Mouse (Mus musculus): ENCODE results near the gene Alk. TPM values are rescaled to one million over a fixed set of nuclear protein-coding genes. Genes with fewer than 3 reads are reported as not detected.

The Alk gene
- polyA plus RNA-seq, 1 experiment from 2014 or later: 0.17 TPM

- H3K27me3 ChIP-seq (replicated peaks; ENCODE audit: control insufficient read depth, insufficient read depth, low read length): no peaks in the 10 kb centered on the region
- H3K27ac ChIP-seq (ENCODE audit: low read depth, low read length): no peak overlapping the region
- H3K36me3 ChIP-seq (ENCODE audit: control insufficient read depth, insufficient read depth): no peaks in the 10 kb centered on the region
- 67% methylated on average over 2 of the region's 2 CpGs for WGBS
- no peak overlapping the region for H3K4me3 ChIP-seq (ENCODE audit: low read depth, low read length)
- no peak overlapping the region for H3K9ac ChIP-seq (ENCODE audit: low read depth, low read length)
- H3K9me3 ChIP-seq (ENCODE audit: control insufficient read depth): no peaks in the 10 kb centered on the region
- H3K4me2 ChIP-seq (replicated peaks; ENCODE audit: low read depth): no peak overlapping the region
- TF ChIP-seq CTCF (IDR thresholded peaks at IDR 0.05; ENCODE audit: low read depth): no peak
- no peak for ATAC-seq
- H3K4me1 ChIP-seq (replicated peaks; ENCODE audit: control insufficient read depth, insufficient read depth, low read length): no peaks in the 10 kb centered on the region
These were observed 523.0 kb downstream of the Alk start for GRCm38 (mm10) chr17:72081396-72081795.

DNA sequence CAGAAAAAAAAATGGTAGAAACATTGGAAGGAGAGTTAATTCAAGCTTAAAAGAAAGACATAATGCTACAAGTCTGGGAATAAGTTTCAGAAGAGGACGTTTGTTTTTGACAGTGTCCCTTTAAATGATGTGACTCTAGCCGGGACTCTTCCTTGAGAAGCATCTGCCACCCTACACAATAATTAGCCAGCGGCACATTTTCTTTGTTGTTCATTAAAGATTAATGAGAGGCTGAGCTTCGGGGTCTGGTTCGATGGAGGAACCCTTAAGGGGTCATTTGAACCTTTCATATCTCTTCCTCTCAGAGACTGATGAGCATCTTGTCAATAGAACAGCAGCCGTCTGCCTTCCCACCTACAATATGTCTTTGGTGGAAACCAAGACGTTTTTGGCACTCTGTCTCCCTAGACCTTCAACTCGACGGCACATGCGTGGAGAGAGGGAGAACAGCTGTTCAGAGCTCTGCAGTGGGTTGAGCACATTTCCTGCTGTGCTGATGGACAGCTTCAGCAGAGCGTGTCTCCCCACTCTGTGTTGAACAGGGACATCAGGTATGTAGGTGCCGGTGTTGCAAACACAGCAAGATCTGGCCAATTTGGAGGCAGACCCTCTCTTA, 528.0 kb downstream of the Alk start:
- H3K27me3 ChIP-seq (replicated peaks; ENCODE audit: control insufficient read depth, insufficient read depth, low read length): no peaks in the 10 kb centered on the region
- TF ChIP-seq CTCF (IDR thresholded peaks at IDR 0.05; ENCODE audit: low read depth): no peak
- no peaks in the 10 kb centered on the region for H3K36me3 ChIP-seq (ENCODE audit: control insufficient read depth, insufficient read depth)
- no peak overlapping the region for H3K4me3 ChIP-seq (ENCODE audit: low read depth, low read length)
- H3K9ac ChIP-seq (ENCODE audit: low read depth, low read length): no peak overlapping the region
- H3K27ac ChIP-seq (ENCODE audit: low read depth, low read length): no peak overlapping the region
- ATAC-seq: no peak
- H3K4me1 ChIP-seq (replicated peaks; ENCODE audit: control insufficient read depth, insufficient read depth, low read length): no peaks in the 10 kb centered on the region
- WGBS: 17% methylated on average over 12 of the region's 12 CpGs
- no peaks in the 10 kb centered on the region for H3K9me3 ChIP-seq (ENCODE audit: control insufficient read depth)
- H3K4me2 ChIP-seq (replicated peaks; ENCODE audit: low read depth): no peak overlapping the region

DNA sequence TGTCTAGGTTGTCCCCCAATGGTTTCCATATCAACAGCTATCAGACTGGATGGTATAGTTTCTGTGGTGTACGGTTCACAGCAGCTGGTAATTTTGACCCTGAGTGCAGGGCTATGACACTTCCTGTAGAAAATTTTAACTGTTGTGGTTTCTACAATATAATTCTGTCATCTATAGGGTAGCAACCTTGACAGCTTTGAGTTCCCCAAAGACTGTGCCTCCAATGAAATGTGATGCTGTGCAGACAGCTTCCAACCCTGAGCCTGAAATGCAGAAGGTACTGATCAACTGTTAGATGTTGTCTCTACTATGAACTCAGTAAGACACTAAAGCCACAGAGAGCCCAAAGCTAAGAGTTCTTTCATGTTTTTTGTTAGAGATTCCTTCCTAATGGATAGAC, 532.6 kb downstream of the Alk start:
- Histone ChIP-seq H3K4me3 (ENCODE audit: low read depth, low read length) (no peak overlapping the region), H3K4me2 (replicated peaks; ENCODE audit: low read depth) (no peak overlapping the region), H3K9me3 (ENCODE audit: control insufficient read depth) (no peaks in the 10 kb centered on the region), H3K4me1 (replicated peaks; ENCODE audit: control insufficient read depth, insufficient read depth, low read length) (no peaks in the 10 kb centered on the region), H3K27me3 (replicated peaks; ENCODE audit: control insufficient read depth, insufficient read depth, low read length) (no peaks in the 10 kb centered on the region), H3K9ac (ENCODE audit: low read depth, low read length) (no peak overlapping the region), H3K27ac (ENCODE audit: low read depth, low read length) (no peak overlapping the region), H3K36me3 (ENCODE audit: control insufficient read depth, insufficient read depth) (no peaks in the 10 kb centered on the region)
- no peak for TF ChIP-seq CTCF (IDR thresholded peaks at IDR 0.05; ENCODE audit: low read depth)
- no peak for ATAC-seq
- 87% methylated on average over 1 of the region's 1 CpGs for WGBS

- no peak overlapping the region for H3K27ac ChIP-seq (ENCODE audit: low read depth, low read length)
- whole genome bisulfite sequencing: 69% methylated on average over 6 of the region's 6 CpGs
These were observed 536.3 kb downstream of the Alk start for GRCm38 (mm10) chr17:72068176-72068575.

DNA sequence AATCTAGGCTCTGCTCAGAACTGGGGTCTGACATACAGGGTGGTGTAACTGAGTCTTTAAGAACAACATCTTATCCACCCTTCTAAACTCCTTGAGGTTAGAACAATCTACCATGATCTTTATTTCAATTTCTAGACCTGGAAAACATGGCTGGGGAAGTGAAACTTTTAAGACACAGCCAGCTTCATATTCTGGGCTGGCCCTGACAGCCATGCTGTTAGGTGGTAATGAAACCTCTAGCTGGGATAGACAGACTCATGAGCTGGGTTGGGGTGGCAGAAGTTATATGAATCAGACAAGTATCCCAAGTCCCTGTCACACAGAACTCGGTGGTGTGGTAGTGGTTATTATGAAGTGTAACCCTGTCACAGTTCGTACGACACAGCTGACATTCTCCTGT, 541.4 kb downstream of the Alk start:
- no peak for TF ChIP-seq CTCF (IDR thresholded peaks at IDR 0.05; ENCODE audit: low read depth)
- Histone ChIP-seq H3K4me3 (ENCODE audit: low read depth, low read length) (no peak overlapping the region), H3K36me3 (ENCODE audit: control insufficient read depth, insufficient read depth) (no peaks in the 10 kb centered on the region), H3K4me1 (replicated peaks; ENCODE audit: control insufficient read depth, insufficient read depth, low read length) (no peaks in the 10 kb centered on the region), H3K9ac (ENCODE audit: low read depth, low read length) (no peak overlapping the region), H3K27me3 (replicated peaks; ENCODE audit: control insufficient read depth, insufficient read depth, low read length) (no peaks in the 10 kb centered on the region), H3K9me3 (ENCODE audit: control insufficient read depth) (no peaks in the 10 kb centered on the region), H3K4me2 (replicated peaks; ENCODE audit: low read depth) (no peak overlapping the region), H3K27ac (ENCODE audit: low read depth, low read length) (no peak overlapping the region)
- ATAC-seq: no peak
- WGBS: 91% methylated on average over 3 of the region's 3 CpGs

More at GRCm38 (mm10) chr17:72068176-72068575, 536.3 kb downstream of the Alk start:
- TF ChIP-seq CTCF (IDR thresholded peaks at IDR 0.05; ENCODE audit: low read depth): no peak
- no peaks in the 10 kb centered on the region for H3K9me3 ChIP-seq (ENCODE audit: control insufficient read depth)
- H3K4me2 ChIP-seq (replicated peaks; ENCODE audit: low read depth): no peak overlapping the region
- H3K4me3 ChIP-seq (ENCODE audit: low read depth, low read length): no peak overlapping the region
- H3K9ac ChIP-seq (ENCODE audit: low read depth, low read length): no peak overlapping the region
- ATAC-seq: no peak
- H3K4me1 ChIP-seq (replicated peaks; ENCODE audit: control insufficient read depth, insufficient read depth, low read length): no peaks in the 10 kb centered on the region
- no peaks in the 10 kb centered on the region for H3K27me3 ChIP-seq (replicated peaks; ENCODE audit: control insufficient read depth, insufficient read depth, low read length)
- no peaks in the 10 kb centered on the region for H3K36me3 ChIP-seq (ENCODE audit: control insufficient read depth, insufficient read depth)

DNA sequence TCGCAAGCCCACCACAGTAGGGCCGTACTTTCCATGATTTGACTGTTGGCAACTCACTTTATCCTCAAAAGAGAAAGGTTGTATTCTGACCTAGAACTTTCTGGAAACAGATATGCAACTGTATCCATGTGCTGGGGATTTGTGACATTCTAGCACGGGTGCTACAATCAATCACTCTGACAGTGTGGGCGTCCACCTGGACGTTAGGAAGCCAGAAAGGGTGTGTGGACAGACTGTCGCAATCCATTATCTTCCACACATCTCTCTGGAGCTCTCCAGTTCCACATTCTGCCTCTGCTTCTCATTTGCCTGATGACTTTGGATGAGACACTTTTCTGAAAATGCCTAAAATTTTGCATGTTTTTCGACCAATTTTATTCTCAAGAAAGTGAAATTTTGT, 545.1 kb downstream of the Alk start:
- no peaks in the 10 kb centered on the region for H3K4me1 ChIP-seq (replicated peaks; ENCODE audit: control insufficient read depth, insufficient read depth, low read length)
- WGBS: 51% methylated on average over 7 of the region's 7 CpGs

GRCm38 (mm10) chr17:72045671-72046070, 558.8 kb downstream of the Alk start:
- 92% methylated on average over 2 of the region's 2 CpGs for WGBS
- TF ChIP-seq CTCF (IDR thresholded peaks at IDR 0.05; ENCODE audit: low read depth): no peak
- no peak for ATAC-seq
- Histone ChIP-seq H3K9me3 (ENCODE audit: control insufficient read depth) (no peaks in the 10 kb centered on the region), H3K27ac (ENCODE audit: low read depth, low read length) (no peak overlapping the region), H3K4me3 (ENCODE audit: low read depth, low read length) (no peak overlapping the region), H3K4me2 (replicated peaks; ENCODE audit: low read depth) (no peak overlapping the region), H3K4me1 (replicated peaks; ENCODE audit: control insufficient read depth, insufficient read depth, low read length) (no peaks in the 10 kb centered on the region), H3K36me3 (ENCODE audit: control insufficient read depth, insufficient read depth) (no peaks in the 10 kb centered on the region), H3K27me3 (replicated peaks; ENCODE audit: control insufficient read depth, insufficient read depth, low read length) (no peaks in the 10 kb centered on the region), H3K9ac (ENCODE audit: low read depth, low read length) (no peak overlapping the region)

More for the DNA sequence above, 545.1 kb downstream of the Alk start:
- H3K4me2 ChIP-seq (replicated peaks; ENCODE audit: low read depth): no peak overlapping the region
- no peaks in the 10 kb centered on the region for H3K36me3 ChIP-seq (ENCODE audit: control insufficient read depth, insufficient read depth)
- ATAC-seq: no peak
- no peak overlapping the region for H3K9ac ChIP-seq (ENCODE audit: low read depth, low read length)
- H3K4me3 ChIP-seq (ENCODE audit: low read depth, low read length): no peak overlapping the region
- no peak for TF ChIP-seq CTCF (IDR thresholded peaks at IDR 0.05; ENCODE audit: low read depth)
- no peaks in the 10 kb centered on the region for H3K9me3 ChIP-seq (ENCODE audit: control insufficient read depth)
- no peaks in the 10 kb centered on the region for H3K27me3 ChIP-seq (replicated peaks; ENCODE audit: control insufficient read depth, insufficient read depth, low read length)
- no peak overlapping the region for H3K27ac ChIP-seq (ENCODE audit: low read depth, low read length)

Data from intestine, postnatal 0 days (tissue).